29 mouse cellular contexts compared by ENCODE assay signal in the genomic region with DNA sequence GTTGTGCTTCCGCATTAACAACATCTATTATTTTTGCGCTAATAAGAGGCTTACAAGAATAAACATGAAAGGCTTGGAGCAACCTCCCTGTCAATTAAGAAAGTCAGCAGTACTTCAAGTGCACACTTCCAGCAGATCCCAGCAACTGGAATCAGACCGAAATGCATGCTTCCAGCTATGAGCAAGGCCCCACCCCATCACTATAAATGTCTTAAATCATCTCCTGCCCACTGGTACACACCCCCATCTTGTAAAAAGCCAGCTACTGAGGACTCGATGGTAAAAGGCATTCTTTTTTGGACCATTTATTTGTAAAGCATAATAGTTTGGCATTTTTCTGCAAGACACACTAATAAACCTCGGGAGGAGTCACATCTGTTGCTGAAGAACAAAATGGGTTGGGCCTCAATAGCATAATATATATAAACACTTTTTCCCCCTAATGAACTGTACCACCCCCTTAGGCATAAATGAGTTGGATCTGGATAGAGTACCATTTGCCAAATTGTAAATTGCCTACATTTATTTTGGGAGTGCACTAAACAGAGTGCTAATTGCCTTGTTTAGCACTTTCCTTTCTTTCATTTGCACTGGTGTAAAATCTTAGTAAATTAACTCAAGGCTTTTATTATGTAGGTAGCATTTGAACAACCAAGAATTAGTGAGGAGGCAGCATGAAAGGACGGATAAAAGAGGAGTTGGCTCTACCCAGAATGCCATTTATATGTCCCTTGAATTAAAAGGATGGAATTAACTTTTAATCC.
DNase-seq lines count a peak whose midpoint lies in the region; ATAC-seq lines count a peak whose summit lies in the region.
"Had no signal": no experiment of that assay in that cellular context is flagged by ENCODE, and none has a peak within 500 bp of the region (broad histone marks: within the 10 kb centered on the region; RNA-seq: fewer than 3 reads in every experiment).

No protein-coding gene starts in this region.

- H3K27ac ChIP-seq in limb, embryonic 11.5 days (replicated peaks; ENCODE audit: low read depth, low read length), result no peak overlapping the region
- H3K27ac ChIP-seq in limb, embryonic 10.5 days, result no peak overlapping the region
- H3K27ac ChIP-seq in forebrain, embryonic 12.5 days, result 0 out of 2 replicates have a peak overlapping the region, but pooled peaks have one; percentile 42
- no peak overlapping the region for H3K27ac ChIP-seq in forebrain, embryonic 15.5 days (replicated peaks)
- H3K27ac ChIP-seq: embryonic facial prominence, embryonic 12.5 days; embryonic facial prominence, embryonic 15.5 days; gastrocnemius, adult 2 months; hindbrain, embryonic 10.5 days; hindbrain, embryonic 13.5 days; hindbrain, postnatal 0 days had no signal

- no peak for ATAC-seq in limb, embryonic 11.5 days (ENCODE audit: insufficient number of reproducible peaks, low FRiP score, low TSS enrichment, low read depth)
- ATAC-seq in forebrain, embryonic 12.5 days (ENCODE audit: low FRiP score), result peak; percentile 77
- peak; percentile 88 for ATAC-seq in forebrain, embryonic 15.5 days (replicated peaks)
- ATAC-seq: hindbrain, postnatal 0 days; inflammation-experienced regulatory T-cells, adult 6 months; intestine, embryonic 16.5 days; Patski had no signal

- WGBS in limb, embryonic 11.5 days, result 44% methylated on average over 6 of the region's 6 CpGs
- WGBS in limb, embryonic 10.5 days, result 64% methylated on average over 6 of the region's 6 CpGs
- WGBS in forebrain, embryonic 12.5 days, result 33% methylated on average over 6 of the region's 6 CpGs
- 21% methylated on average over 6 of the region's 6 CpGs for WGBS in forebrain, embryonic 15.5 days

- H3K36me3 ChIP-seq in limb, embryonic 11.5 days (ENCODE audit: control insufficient read depth, insufficient read depth, low read length), result no peaks in the 10 kb centered on the region
- no peaks in the 10 kb centered on the region for H3K36me3 ChIP-seq in limb, embryonic 10.5 days
- no peaks in the 10 kb centered on the region for H3K36me3 ChIP-seq in forebrain, embryonic 12.5 days (replicated peaks)
- H3K36me3 ChIP-seq in forebrain, embryonic 15.5 days, result no peaks in the 10 kb centered on the region
- H3K36me3 ChIP-seq: embryonic facial prominence, embryonic 12.5 days; embryonic facial prominence, embryonic 15.5 days; G1E; hindbrain, embryonic 10.5 days; hindbrain, embryonic 13.5 days had no signal

- no peaks in the 10 kb centered on the region for H3K9me3 ChIP-seq in limb, embryonic 11.5 days (ENCODE audit: control insufficient read depth, low read length)
- H3K9me3 ChIP-seq in limb, embryonic 10.5 days (replicated peaks), result no peaks in the 10 kb centered on the region
- H3K9me3 ChIP-seq in forebrain, embryonic 12.5 days, result no peaks in the 10 kb centered on the region
- H3K9me3 ChIP-seq in forebrain, embryonic 15.5 days, result no peaks in the 10 kb centered on the region
- H3K9me3 ChIP-seq: embryonic facial prominence, embryonic 12.5 days; embryonic facial prominence, embryonic 15.5 days; G1E; hindbrain, embryonic 10.5 days; hindbrain, embryonic 13.5 days had no signal

- no peak overlapping the region for H3K4me3 ChIP-seq in limb, embryonic 11.5 days (ENCODE audit: low read depth, low read length)
- no peak overlapping the region for H3K4me3 ChIP-seq in limb, embryonic 10.5 days
- H3K4me3 ChIP-seq in forebrain, embryonic 12.5 days (replicated peaks), result no peak overlapping the region
- H3K4me3 ChIP-seq in forebrain, embryonic 15.5 days, result no peak overlapping the region
- H3K4me3 ChIP-seq: embryonic facial prominence, embryonic 12.5 days; embryonic facial prominence, embryonic 15.5 days; gastrocnemius, adult 2 months; hindbrain, embryonic 10.5 days; hindbrain, embryonic 13.5 days had no signal

- H3K27me3 ChIP-seq in limb, embryonic 11.5 days (ENCODE audit: control insufficient read depth, insufficient read depth, low read length), result no peaks in the 10 kb centered on the region
- peaks cover 43% of the 10 kb centered on the region for H3K27me3 ChIP-seq in limb, embryonic 10.5 days (ENCODE audit: low read depth, poor library complexity, severe bottlenecking)
- H3K27me3 ChIP-seq in forebrain, embryonic 12.5 days, result peaks cover 63% of the 10 kb centered on the region
- peaks cover 62% of the 10 kb centered on the region for H3K27me3 ChIP-seq in forebrain, embryonic 15.5 days
- H3K27me3 ChIP-seq: CH12.LX; embryonic facial prominence, embryonic 12.5 days; embryonic facial prominence, embryonic 15.5 days; Patski had no signal

- H3K4me1 ChIP-seq in limb, embryonic 11.5 days (ENCODE audit: control insufficient read depth, insufficient read depth, low read length), result peaks cover 10% of the 10 kb centered on the region; the same call in 1 of the 2 replicates
- H3K4me1 ChIP-seq in limb, embryonic 10.5 days, result peaks cover 40% of the 10 kb centered on the region
- peaks cover 35% of the 10 kb centered on the region for H3K4me1 ChIP-seq in forebrain, embryonic 12.5 days
- H3K4me1 ChIP-seq in forebrain, embryonic 15.5 days, result peaks cover 24% of the 10 kb centered on the region
- H3K4me1 ChIP-seq: embryonic facial prominence, embryonic 15.5 days had no signal

- H3K4me2 ChIP-seq in limb, embryonic 11.5 days (ENCODE audit: low read depth, severe bottlenecking), result no peak overlapping the region
- H3K4me2 ChIP-seq in forebrain, embryonic 12.5 days, result no peak overlapping the region
- no peak overlapping the region for H3K4me2 ChIP-seq in forebrain, embryonic 15.5 days (replicated peaks)
- H3K4me2 ChIP-seq: embryonic facial prominence, embryonic 12.5 days; embryonic facial prominence, embryonic 15.5 days; heart, embryonic 11.5 days; hindbrain, embryonic 13.5 days had no signal

- no peak overlapping the region for H3K9ac ChIP-seq in limb, embryonic 11.5 days (ENCODE audit: low read length)
- H3K9ac ChIP-seq in forebrain, embryonic 12.5 days, result no peak overlapping the region
- no peak overlapping the region for H3K9ac ChIP-seq in forebrain, embryonic 15.5 days (replicated peaks)
- H3K9ac ChIP-seq: embryonic facial prominence, embryonic 12.5 days; embryonic facial prominence, embryonic 15.5 days; hindbrain, embryonic 13.5 days had no signal

- peak; percentile 22 for DNase-seq in limb, embryonic 11.5 days (ENCODE audit: low spot score)
- DNase-seq in limb, embryonic 10.5 days (ENCODE audit: low spot score), result no peak
- DNase-seq in forelimb bud, embryonic 11.5 days (ENCODE audit: low read depth, low spot score), result peak; percentile 35
- no peak for DNase-seq in kidney, postnatal 4 days
- DNase-seq in layer of hippocampus, postnatal 10 days (ENCODE audit: low spot score in 2 of 2), result no peak
- DNase-seq: adrenal gland, postnatal 10 days; adrenal gland, postnatal 36 days; B cell, adult 2 months; cerebellum, adult 11 months; cerebellum, adult 2 months; cerebellum, adult 9-11 months; cerebellum, postnatal 25 days; gastrocnemius, adult 2 months; gastrocnemius, postnatal 14 days; heart, adult 11 months; heart, postnatal 36 days had no signal

Comparison
In these comparisons a context has a peak if more than half of its experiments do, and no peak if none do; other contexts are left out.
1. DNase-seq: peak in limb, embryonic 11.5 days (single experiment) and forelimb bud, embryonic 11.5 days (single experiment); none in limb, embryonic 10.5 days (single experiment), kidney, postnatal 4 days (0 of 2) and layer of hippocampus, postnatal 10 days (0 of 2).